Mouse (Mus musculus) midbrain, embryonic 12.5 days (tissue): ENCODE measurements around the gene Hebp1. TPM values are rescaled to one million over a fixed set of nuclear protein-coding genes. Genes with fewer than 3 reads are reported as not detected.

ENCODE experiments used
- ATAC-seq: fragments of 200-750 bp; cut with Nextera tagmentation; 2 replicates; pipeline ENCODE4 v1.8.0; 2017; ENCODE audit warnings: low read depth, moderate TSS enrichment, moderate library complexity; ENCODE audit not compliant: low FRiP score
- H3K27ac ChIP-seq: fragments of 300-500 bp; sonication (generic); replicated peaks from 2 replicates; pipeline ENCODE4 v1.5.1; 2016; ENCODE audit warnings: mild to moderate bottlenecking
- H3K27me3 ChIP-seq: fragments of 300-500 bp; sonication (generic); 2 replicates; pipeline ENCODE4 v1.6.1; 2016; ENCODE audit warnings: mild to moderate bottlenecking
- H3K36me3 ChIP-seq: fragments of 300-500 bp; sonication (generic); 2 replicates; pipeline ENCODE4 v1.6.1; 2016
- H3K4me1 ChIP-seq: fragments of 300-500 bp; sonication (generic); 2 replicates; pipeline ENCODE4 v1.6.1; 2016
- H3K4me2 ChIP-seq: fragments of 300-500 bp; sonication (generic); replicated peaks from 2 replicates; pipeline ENCODE4 v1.6.1; 2016; ENCODE audit warnings: mild to moderate bottlenecking, moderate library complexity
- H3K4me3 ChIP-seq: fragments of 300-500 bp; sonication (generic); 2 replicates; pipeline ENCODE4 v1.5.1; 2016; ENCODE audit warnings: mild to moderate bottlenecking
- H3K9ac ChIP-seq: fragments of 300-500 bp; sonication (generic); replicated peaks from 2 replicates; pipeline ENCODE4 v1.6.1; 2016; ENCODE audit warnings: mild to moderate bottlenecking, moderate library complexity
- H3K9me3 ChIP-seq: fragments of 300-500 bp; sonication (generic); 2 replicates; pipeline ENCODE4 v1.6.1; 2016; ENCODE audit warnings: mild to moderate bottlenecking
- WGBS: fragments of 180-500 bp; shearing (Covaris S2); methylation state at CpG from one replicate; pipeline ENCODE4 v1.1.7; 2016; 5-methylcytosine and 5-hydroxymethylcytosine counted together
- polyA plus RNA-seq: library from polyadenylated mRNA; unstranded; fragments of >200 nt; fragmentation: Nextera tagmentation; extraction: Ambion mirVana; gene quantifications from 2 replicates; pipeline ENCODE4 v1.2.1, GENCODE M21; 2016

Hebp1 gene
- polyA plus RNA-seq, 1 experiment from 2014 or later, result 4.0 TPM

GRCm38 (mm10) chr6:135107014-135107413 lies 90.8 kb downstream of the Hebp1 start:
- WGBS, result 87% methylated on average over 6 of the region's 6 CpGs
- H3K4me1 ChIP-seq, result 0 out of 2 replicates have a peak, but pooled peaks cover 5% of the 10 kb centered on the region
- no peak for ATAC-seq

DNA sequence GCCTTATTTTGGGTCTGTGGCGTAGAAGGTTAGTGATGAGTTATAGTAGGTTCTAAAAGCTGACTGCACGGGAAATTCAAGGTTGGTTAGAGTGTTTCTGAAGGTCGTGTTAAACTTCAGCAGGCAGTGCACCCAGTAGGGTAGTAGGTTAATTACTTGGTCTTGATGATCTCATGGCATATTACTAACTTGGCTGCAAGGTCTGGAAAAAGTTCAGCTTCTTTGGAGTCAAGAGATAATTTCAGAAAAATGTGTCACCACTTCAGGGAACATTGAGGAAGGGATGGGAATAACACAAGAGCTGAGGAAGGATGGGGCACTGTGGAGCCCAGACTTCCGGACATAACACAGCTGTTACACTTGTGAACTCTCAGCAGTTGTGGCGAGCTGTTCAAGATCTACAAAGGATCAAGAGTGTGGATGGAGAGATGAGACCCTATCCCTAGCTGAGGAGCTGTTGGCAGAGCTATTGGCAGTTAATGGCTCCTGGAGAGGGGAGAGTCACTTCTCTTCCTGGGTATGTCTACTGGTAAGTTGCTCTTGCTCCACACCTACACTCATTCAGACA lies 95.0 kb downstream of the Hebp1 start:
- Histone ChIP-seq H3K36me3 (no peaks in the 10 kb centered on the region), H3K4me2 (no peak overlapping the region), H3K4me1 (0 out of 2 replicates have a peak, but pooled peaks cover 5% of the 10 kb centered on the region), H3K27ac (no peak overlapping the region), H3K9me3 (no peaks in the 10 kb centered on the region), H3K4me3 (no peak overlapping the region), H3K27me3 (peaks cover 65% of the 10 kb centered on the region), H3K9ac (no peak overlapping the region)
- 87% methylated on average over 5 of the region's 5 CpGs for WGBS
- no peak for ATAC-seq

More at GRCm38 (mm10) chr6:135107014-135107413, 90.8 kb downstream of the Hebp1 start:
- no peaks in the 10 kb centered on the region for H3K9me3 ChIP-seq
- no peak overlapping the region for H3K9ac ChIP-seq
- H3K27ac ChIP-seq, result no peak overlapping the region
- no peak overlapping the region for H3K4me2 ChIP-seq
- no peak overlapping the region for H3K4me3 ChIP-seq
- no peaks in the 10 kb centered on the region for H3K36me3 ChIP-seq
- peaks cover 85% of the 10 kb centered on the region for H3K27me3 ChIP-seq

- no peak for ATAC-seq
- no peak overlapping the region for H3K9ac ChIP-seq
- peaks cover 58% of the 10 kb centered on the region for H3K27me3 ChIP-seq
- H3K4me1 ChIP-seq, result 0 out of 2 replicates have a peak, but pooled peaks cover 5% of the 10 kb centered on the region
- no peaks in the 10 kb centered on the region for H3K9me3 ChIP-seq
- no peak overlapping the region for H3K27ac ChIP-seq
- no peaks in the 10 kb centered on the region for H3K36me3 ChIP-seq
- WGBS, result 77% methylated on average over 15 of the region's 15 CpGs
- no peak overlapping the region for H3K4me2 ChIP-seq
- no peak overlapping the region for H3K4me3 ChIP-seq
These were observed 96.9 kb downstream of the Hebp1 start for GRCm38 (mm10) chr6:135100787-135101472.

GRCm38 (mm10) chr6:135092798-135093470 lies 104.9 kb downstream of the Hebp1 start:
- H3K4me1 ChIP-seq, result peaks cover 3% of the 10 kb centered on the region
- H3K9ac ChIP-seq, result no peak overlapping the region
- ATAC-seq, result no peak
- 91% methylated on average over 12 of the region's 12 CpGs for WGBS
- H3K4me3 ChIP-seq, result no peak overlapping the region
- H3K27me3 ChIP-seq, result peaks cover 32% of the 10 kb centered on the region
- no peak overlapping the region for H3K4me2 ChIP-seq
- H3K27ac ChIP-seq, result no peak overlapping the region
- H3K36me3 ChIP-seq, result no peaks in the 10 kb centered on the region
- no peaks in the 10 kb centered on the region for H3K9me3 ChIP-seq

DNA sequence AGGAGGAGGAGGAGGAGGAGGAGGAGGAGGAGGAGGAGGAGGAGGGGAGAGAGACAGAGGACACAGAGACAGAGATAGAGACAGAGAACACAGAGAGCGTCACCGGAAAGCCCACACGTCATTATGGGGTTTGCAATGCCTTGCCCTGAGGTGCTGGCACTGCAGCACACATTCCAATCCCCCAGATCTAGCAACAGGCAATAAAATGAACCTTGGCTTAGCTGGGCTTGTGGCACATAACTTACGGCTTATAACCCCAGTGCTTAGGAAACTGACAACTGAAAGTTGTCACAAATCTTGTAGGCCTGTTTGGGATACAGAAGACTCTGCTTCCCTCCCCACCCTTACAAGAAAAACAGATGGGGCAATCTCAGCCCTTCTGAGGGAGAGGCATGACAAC lies 107.2 kb downstream of the Hebp1 start:
- peaks cover 21% of the 10 kb centered on the region for H3K27me3 ChIP-seq
- H3K4me2 ChIP-seq, result no peak overlapping the region
- no peak overlapping the region for H3K4me3 ChIP-seq
- H3K9me3 ChIP-seq, result no peaks in the 10 kb centered on the region
- H3K36me3 ChIP-seq, result no peaks in the 10 kb centered on the region
- no peak overlapping the region for H3K27ac ChIP-seq
- peaks cover 5% of the 10 kb centered on the region for H3K4me1 ChIP-seq
- no peak overlapping the region for H3K9ac ChIP-seq
- ATAC-seq, result no peak
- 77% methylated on average over 4 of the region's 4 CpGs for WGBS

DNA sequence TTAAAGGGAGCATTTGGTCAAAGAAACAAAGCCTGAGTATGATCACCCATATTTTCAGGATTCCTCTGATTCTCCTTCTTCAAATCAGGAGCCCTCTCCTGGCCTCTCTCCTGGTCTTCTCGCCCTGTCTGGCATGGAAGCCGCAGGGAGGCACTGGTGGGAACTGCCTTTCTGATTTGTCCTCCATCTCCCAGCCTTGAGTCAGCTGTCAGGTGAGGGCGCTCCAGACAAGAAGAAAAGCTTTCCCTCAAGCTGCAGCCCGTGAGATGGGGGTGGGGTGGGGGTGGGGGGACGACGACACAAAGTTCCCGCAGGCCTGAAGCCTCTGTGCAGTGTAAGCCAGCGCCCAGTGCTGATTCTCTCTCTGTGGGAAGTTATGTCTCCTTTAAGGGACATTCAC lies 108.0 kb downstream of the Hebp1 start:
- ATAC-seq, result no peak
- no peaks in the 10 kb centered on the region for H3K36me3 ChIP-seq
- WGBS, result 25% methylated on average over 8 of the region's 8 CpGs

DNA sequence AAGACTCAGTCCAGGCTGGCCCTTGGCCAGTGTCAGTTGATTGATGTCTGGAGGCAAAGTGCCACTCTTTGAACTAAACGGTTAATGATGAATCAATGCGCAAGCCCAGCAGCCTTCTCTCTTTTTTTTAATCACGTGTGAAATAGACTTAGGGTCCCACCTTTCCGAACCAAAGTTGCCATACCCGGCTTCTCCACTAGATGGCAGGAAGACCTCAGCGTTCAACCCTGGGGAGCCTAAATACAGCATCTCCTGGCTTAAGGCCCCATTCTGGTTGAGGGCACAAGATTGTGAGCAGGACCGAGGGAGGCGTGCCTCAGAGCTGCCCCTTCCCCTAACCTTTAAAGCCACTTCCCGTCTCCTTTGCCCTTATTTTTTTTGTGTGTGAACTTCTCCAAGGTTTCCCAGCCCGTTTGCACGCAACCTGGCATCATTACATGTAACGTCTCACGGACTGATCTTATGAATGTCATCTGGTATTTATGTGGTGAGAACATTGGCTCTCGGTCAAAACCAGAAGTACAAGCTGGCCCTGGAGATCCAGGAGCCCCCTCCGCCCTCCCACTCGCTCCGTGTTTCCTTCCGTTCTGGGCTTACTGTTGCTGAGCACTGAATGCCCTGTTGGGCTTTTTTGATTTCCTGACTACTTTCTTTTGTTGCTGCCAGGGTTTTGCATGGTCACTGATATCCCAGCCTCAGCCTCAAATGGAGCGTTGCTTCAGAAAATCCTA lies 109.9 kb downstream of the Hebp1 start:
- Histone ChIP-seq H3K4me3 (no peak overlapping the region), H3K27ac (no peak overlapping the region), H3K9me3 (no peaks in the 10 kb centered on the region), H3K36me3 (no peaks in the 10 kb centered on the region), H3K27me3 (peaks cover 17% of the 10 kb centered on the region), H3K4me2 (peak overlapping the region; percentile 26), H3K4me1 (peaks cover 5% of the 10 kb centered on the region), H3K9ac (no peak overlapping the region)
- WGBS, result 33% methylated on average over 19 of the region's 19 CpGs
- ATAC-seq, result peak; percentile 80

More for the DNA sequence above, 108.0 kb downstream of the Hebp1 start:
- Histone ChIP-seq H3K4me1 (peaks cover 5% of the 10 kb centered on the region), H3K4me3 (no peak overlapping the region), H3K9me3 (no peaks in the 10 kb centered on the region), H3K27ac (no peak overlapping the region), H3K27me3 (peaks cover 17% of the 10 kb centered on the region), H3K4me2 (no peak overlapping the region), H3K9ac (no peak overlapping the region)

Other genes with a start within 250 kb of the Hebp1 start
- 3.6 and 3.9 TPM in 2 replicates for gene Apold1, start 216.3 kb downstream of the Hebp1 start, polyA plus RNA-seq
- gene Ddx47, start 186.4 kb downstream of the Hebp1 start, polyA plus RNA-seq, result 86.1 and 90.3 TPM in 2 replicates
- gene Gprc5a, start 132.4 kb downstream of the Hebp1 start, polyA plus RNA-seq, result 1.8 and 1.9 TPM in 2 replicates
- 0.18 TPM in 1 of 2 replicates, not detected in the other for gene Gprc5d, start 79.7 kb downstream of the Hebp1 start, polyA plus RNA-seq
- 39.0 and 43.6 TPM in 2 replicates for gene Fam234b, start within 50 bp of the Hebp1 start, polyA plus RNA-seq
- gene Gsg1, start 56.3 kb upstream of the Hebp1 start, polyA plus RNA-seq, result 0.24 and 0.45 TPM in 2 replicates
- not detected in 2 replicates for gene Pbp2, start 112.4 kb upstream of the Hebp1 start, polyA plus RNA-seq
- 11.6 and 16.8 TPM in 2 replicates for gene Emp1, start 164.5 kb upstream of the Hebp1 start, polyA plus RNA-seq